Mouse (Mus musculus) spleen, adult 12 weeks (tissue): ENCODE results near the gene Gpx2.

Experiments
- DNase-seq: peaks from one replicate; pipeline ENCODE4 v3.0.0; 2022; ENCODE audit warnings: low spot score

Gpx2 gene

DNA sequence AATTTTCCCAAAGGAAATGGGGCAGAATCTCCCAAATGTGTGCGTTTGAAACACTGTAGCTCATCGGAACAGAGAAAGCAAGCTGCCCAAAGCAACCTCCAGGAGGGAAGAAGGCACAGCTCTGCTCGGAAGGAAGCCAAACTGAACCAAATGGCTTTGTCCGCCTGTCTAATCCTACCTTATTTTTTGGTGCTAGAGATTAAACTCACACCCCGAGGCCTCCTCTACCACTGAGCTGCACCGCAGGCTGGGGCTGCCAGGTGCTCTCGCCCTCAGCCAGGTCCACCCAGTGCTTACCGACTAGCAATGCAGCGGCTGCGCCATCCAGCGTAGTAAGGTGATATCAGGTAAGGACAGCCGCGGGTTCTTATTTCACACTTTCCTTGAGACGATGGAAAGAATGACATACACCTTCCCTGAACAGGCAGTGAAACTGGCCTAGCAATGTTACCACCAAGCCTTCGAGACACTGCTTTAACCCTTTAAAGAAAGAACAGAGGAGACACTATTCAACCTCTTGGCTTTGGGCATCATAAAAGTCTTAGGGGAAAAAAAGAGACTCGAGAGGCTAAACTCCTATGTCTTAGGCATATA, 44.4 kb downstream of the Gpx2 start:
- DNase-seq: no peak
